Mouse (Mus musculus) splenic B cell, adult 2 months (primary cell): Measurements from ENCODE around the gene Gm49396.

Experiments used
- DNase-seq: peaks from one replicate; pipeline ENCODE4 v3.0.0-alpha.2; 2011; ENCODE audit warnings: low read depth, low spot score
- H3K27me3 ChIP-seq: 2 replicates; pipeline ENCODE4 v1.6.1; 2012; ENCODE audit warnings: mild to moderate bottlenecking, low read length, moderate library complexity, mixed read lengths; ENCODE audit not compliant: control insufficient read depth, poor library complexity, insufficient read depth, severe bottlenecking
- H3K36me3 ChIP-seq: 2 replicates; pipeline ENCODE4 v1.6.1; 2012; ENCODE audit warnings: mild to moderate bottlenecking, low read length, moderate library complexity, mixed read lengths; ENCODE audit not compliant: control insufficient read depth, poor library complexity, insufficient read depth, severe bottlenecking

Gene Gm49396

DNA sequence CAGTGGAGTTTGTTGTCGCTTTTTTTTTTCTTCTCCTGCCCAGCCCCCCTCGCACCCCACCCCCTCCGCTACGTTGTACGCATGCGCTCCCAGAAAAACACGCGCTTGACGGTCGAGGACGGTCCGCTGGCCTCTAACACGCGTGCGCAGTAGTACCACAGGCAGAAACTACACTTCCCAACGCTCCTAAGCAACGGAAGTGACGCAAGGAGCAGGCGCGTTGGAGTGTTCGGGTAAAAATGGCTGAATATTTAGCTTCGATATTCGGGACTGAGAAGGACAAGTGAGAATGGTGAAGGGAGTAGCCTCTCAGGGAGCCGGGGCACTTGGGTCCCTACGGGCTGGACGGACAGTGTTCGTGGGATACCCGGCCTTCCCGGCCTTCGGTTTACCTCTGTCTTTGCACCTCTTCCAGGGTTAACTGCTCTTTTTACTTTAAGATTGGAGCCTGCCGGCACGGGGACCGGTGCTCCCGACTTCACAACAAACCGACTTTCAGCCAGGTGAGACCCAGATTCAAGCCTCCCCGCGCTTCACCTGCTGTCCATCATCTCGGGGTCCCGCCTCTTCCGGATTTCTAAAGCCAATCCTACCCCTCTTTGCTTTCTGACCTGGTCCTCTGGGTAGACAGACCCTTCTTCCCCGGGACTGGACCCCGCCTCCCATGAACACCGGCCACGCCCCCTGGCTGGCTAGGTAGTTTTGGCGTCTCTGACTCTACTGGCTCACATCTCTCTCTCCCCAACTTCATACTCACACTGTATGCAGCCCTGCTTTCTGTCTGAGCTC, at the start of gene Gm49396, which contains the start of the genes U2af1l4 and Psenen:
TSS of gene Gm49396 (plus strand) at position 228 of the 789 bp plus-strand sequence.
TSS of gene U2af1l4 (plus strand) at position 185 of the 789 bp plus-strand sequence.
TSS of gene Psenen (minus strand) at position 511 of the 789 bp plus-strand sequence.
- peak; percentile 99 for DNase-seq
- H3K27me3 ChIP-seq = no peaks in the 10 kb centered on the region
- peaks cover 10% of the 10 kb centered on the region for H3K36me3 ChIP-seq

DNA sequence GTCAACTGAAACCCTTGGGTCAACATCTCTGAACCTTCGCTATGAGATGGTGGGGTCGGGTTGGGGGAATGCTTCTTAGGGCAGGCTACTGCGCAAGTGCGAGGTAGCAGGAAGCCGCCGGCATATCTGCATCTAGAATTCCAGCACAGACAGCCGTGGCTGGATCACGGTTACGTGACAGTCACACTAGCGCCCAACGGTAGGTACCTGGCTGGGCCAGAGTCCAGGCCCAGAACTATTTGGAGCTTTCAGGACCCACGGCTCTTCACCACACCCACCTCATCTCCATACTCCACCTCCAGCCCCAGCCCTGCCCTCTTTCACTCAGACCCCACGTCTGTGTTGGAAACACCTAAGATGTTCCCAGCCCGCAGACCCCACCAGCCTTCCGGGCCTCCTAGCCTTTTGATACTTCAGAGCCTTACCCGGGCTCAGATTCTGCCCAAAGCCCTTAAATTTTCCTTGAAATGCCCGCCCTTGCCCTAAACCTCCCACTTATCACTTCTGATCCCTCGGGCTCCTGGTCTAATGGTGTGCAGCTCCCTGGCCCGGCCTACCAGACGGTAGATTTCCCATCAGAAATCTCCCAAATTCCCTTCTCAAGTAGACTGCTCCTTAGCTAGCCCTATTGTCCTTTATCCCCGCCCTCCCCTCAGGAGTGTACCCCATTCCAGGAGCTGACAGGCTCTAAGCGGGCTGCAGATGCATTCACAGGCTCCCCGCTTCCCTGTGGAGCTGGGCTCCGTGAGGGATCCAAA, 48.0 kb upstream of the Gm49396 start:
- H3K27me3 ChIP-seq = no peaks in the 10 kb centered on the region
- DNase-seq = no peak
- H3K36me3 ChIP-seq = no peaks in the 10 kb centered on the region

DNA sequence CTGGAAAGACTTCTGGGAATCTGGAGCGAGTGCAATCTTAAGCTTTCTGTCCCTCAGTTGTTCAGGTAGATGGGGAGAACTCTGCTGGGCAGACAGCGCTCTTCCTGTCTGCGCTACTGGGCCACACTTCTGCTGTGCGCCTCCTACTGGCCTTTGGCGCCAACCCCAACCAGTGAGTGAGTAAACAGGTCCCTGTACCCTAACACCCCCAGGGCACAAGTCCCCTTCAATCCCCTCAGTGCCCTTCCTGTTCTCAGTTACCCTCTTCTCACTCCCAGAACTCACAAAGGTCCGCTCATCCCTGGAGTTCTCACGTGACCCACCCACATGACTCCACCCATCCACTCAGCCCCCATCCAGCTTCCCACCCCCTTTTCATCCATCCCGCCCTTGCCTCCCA, 44.8 kb upstream of the Gm49396 start:
- Histone ChIP-seq H3K27me3 (no peaks in the 10 kb centered on the region), H3K36me3 (no peaks in the 10 kb centered on the region)
- DNase-seq = no peak

DNA sequence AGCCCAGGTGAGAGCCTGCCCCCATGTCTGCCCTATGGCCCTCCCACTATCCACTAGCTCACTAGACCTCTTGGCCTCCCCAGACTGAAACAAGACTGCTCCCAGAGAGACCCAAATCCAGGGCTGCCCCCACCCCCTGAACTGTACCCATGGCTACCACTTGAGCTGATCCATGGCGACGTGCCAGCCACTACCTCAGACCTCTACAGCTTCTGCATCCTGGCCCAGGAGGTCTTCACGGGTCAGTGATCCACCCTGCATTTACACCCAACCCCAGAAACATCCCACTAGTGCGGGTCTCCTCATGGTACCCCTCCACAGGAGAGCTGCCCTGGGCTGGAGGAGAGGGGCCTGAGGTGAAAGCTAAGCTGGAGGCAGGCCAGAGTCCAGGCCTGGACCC, 42.7 kb upstream of the Gm49396 start:
- H3K36me3 ChIP-seq = no peaks in the 10 kb centered on the region
- DNase-seq = no peak
- no peaks in the 10 kb centered on the region for H3K27me3 ChIP-seq

DNA sequence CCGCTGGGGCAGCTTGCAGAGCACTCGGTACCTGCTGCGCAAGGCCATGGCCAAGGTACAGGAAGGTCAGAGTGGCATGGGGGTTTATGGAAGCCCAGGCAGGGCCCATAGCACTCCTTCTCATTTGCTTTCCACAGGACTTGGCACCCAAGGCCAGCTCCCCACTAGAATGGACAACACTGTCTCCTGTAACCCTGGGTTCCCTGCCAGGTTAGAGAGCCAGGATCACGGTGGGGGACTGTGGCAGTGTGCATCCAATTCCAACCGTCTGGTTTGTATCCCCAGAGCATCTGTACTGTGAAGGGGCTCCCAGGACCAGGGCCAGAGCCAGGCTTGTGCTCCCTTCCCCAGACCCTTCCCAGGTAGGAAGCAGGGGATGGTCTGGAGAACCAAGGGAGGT, 42.3 kb upstream of the Gm49396 start:
- H3K36me3 ChIP-seq = no peaks in the 10 kb centered on the region
- no peaks in the 10 kb centered on the region for H3K27me3 ChIP-seq
- DNase-seq = no peak

GRCm38 (mm10) chr7:30522871-30523270, 40.3 kb upstream of the Gm49396 start:
- Histone ChIP-seq H3K27me3 (no peaks in the 10 kb centered on the region), H3K36me3 (no peaks in the 10 kb centered on the region)
- no peak for DNase-seq

DNA sequence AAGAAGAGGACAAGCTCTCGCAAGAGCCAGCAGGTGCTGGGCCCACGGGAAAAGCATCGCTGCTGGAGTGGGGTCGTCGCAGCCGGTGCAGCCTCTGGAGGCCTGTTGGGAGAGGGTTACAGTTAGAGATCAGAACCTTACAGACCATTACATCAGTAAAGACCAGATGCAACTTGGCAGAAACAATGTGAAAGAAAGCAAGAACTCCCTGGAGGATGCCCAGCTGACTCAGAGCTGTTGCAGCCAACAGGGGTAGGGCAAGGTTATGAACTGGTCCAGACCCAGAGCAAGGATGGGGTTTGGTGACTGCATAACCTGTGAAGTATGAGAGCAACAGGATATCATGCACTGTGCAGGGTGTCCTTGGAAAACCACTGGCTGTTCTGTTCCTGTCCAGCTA, 38.7 kb upstream of the Gm49396 start:
- no peaks in the 10 kb centered on the region for H3K27me3 ChIP-seq
- no peaks in the 10 kb centered on the region for H3K36me3 ChIP-seq
- DNase-seq = no peak

- no peak for DNase-seq
- Histone ChIP-seq H3K36me3 (no peaks in the 10 kb centered on the region), H3K27me3 (no peaks in the 10 kb centered on the region)
Measured at GRCm38 (mm10) chr7:30525954-30526353, 37.2 kb upstream of the Gm49396 start.

DNA sequence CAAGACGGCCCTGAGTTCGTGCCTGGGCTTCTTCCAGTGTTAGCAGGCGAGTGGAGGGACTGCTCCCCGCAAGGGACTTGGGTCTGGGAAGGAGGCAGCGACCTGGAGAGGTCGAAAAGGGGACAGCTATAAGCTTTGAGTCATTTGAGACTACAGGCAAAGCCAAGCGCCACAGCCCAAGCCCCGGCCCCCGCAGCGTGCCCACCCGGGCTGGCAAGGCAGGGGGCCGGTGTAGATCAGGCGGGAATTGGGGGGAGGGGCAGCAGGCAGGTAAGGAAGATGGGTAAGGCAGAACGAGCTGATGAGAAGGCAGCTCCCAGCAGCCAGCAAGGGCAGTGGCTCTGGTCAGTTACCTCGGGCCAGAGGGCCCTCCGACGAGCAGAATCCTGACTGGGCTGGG, 36.7 kb upstream of the Gm49396 start:
- DNase-seq = no peak
- no peaks in the 10 kb centered on the region for H3K36me3 ChIP-seq
- H3K27me3 ChIP-seq = no peaks in the 10 kb centered on the region

GRCm38 (mm10) chr7:30526981-30527380, 36.2 kb upstream of the Gm49396 start:
- no peak for DNase-seq
- Histone ChIP-seq H3K36me3 (no peaks in the 10 kb centered on the region), H3K27me3 (no peaks in the 10 kb centered on the region)

DNA sequence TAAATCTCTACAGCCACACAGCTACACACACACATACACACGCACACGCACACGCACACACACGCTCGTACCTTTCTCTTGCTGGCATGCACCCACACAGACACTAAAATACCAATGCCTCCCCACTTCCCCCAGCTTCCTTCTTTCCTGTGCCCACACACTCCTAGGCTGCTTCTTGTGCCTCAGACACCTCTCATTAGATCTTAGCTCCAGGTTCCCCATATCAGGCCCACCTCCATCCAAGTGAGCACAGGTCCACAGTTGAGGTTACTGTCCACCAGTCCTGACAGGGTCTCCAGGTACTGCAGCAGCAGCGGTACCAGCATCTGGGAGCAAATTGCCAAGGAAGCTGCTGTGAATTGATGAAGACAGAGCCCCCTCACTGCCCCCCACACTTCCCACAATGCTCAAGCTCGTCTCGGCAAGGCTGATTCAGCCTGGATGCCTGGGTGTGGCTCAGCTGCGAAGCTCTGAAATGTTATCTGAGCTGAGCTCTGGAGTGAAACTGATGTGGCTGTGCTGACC, 31.8 kb upstream of the Gm49396 start:
- no peaks in the 10 kb centered on the region for H3K36me3 ChIP-seq
- DNase-seq = no peak
- H3K27me3 ChIP-seq = no peaks in the 10 kb centered on the region

- H3K36me3 ChIP-seq = no peaks in the 10 kb centered on the region
- DNase-seq = no peak
- H3K27me3 ChIP-seq = no peaks in the 10 kb centered on the region
Measured at GRCm38 (mm10) chr7:30532931-30533330, 30.2 kb upstream of the Gm49396 start.

DNA sequence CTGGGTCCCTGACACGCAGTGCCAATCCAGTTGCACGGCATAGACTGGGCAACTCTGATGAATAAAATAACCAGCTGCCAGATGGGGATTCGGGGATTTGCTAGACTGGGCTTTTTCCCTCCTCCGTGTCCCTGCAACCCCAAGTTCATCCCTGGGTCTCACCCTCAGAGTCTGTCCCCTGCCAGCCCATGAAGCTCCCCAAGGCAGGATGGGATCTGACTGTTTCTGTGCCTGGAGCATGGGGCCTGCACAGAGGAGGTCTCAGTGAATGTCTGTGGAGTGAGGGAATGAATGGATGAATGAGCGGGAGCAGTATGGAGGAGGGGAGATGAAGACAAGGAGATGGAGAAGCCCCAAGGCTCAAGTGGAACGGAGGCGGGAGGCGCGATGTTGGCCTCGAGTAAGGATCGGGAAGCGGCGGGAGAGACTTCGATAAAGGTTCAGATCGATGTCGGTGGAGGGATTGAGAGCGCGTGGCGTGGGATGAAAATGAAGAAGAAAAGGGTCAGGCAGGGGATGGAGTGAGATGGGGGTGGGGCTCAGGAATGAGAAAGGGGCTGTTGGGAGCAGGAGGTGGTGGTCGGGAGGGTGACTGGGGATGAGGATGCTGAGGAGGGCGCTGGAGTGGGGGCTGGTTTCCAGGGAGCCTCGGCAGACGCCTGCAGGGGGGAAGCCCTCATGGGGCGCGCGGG, 29.1 kb upstream of the Gm49396 start:
- H3K27me3 ChIP-seq = no peaks in the 10 kb centered on the region
- H3K36me3 ChIP-seq = no peaks in the 10 kb centered on the region
- DNase-seq = peak; percentile 15

GRCm38 (mm10) chr7:30534633-30535577, 28.2 kb upstream of the Gm49396 start, which contains the start of gene Arhgap33:
TSS of gene Arhgap33 (minus strand) at chr7:30535060.
- DNase-seq = peak; percentile 98
- H3K27me3 ChIP-seq = no peaks in the 10 kb centered on the region
- H3K36me3 ChIP-seq = no peaks in the 10 kb centered on the region
